Mouse (Mus musculus) MEL (cell line): ENCODE measurements around the gene Tex9.
A peak's percentile ranks its signal among the peaks of the same experiment; 100 is the strongest.

Experiments
- CTCF ChIP-seq, 3 experiments: IDR thresholded peaks in 2 of 3; conservative IDR thresholded peaks in 1 of 3; 2 replicates each; pipeline ENCODE4 v1.5.1; 2011 to 2012; ENCODE audit warnings: low read length in 3 of 3, low read depth in 2 of 3, mild to moderate bottlenecking in 2 of 3, improper control_type of control experiment in 1 of 3, inconsistent platforms in 1 of 3, mixed read lengths in 1 of 3, moderate library complexity in 1 of 3; ENCODE audit not compliant: control insufficient read depth in 1 of 3, insufficient read depth in 1 of 3, poor library complexity in 1 of 3, severe bottlenecking in 1 of 3
- EP300 ChIP-seq, 2 experiments: IDR thresholded peaks; 2 replicates each; pipeline ENCODE4 v1.6.1; 2011; ENCODE audit warnings: improper control_type of control experiment in 2 of 2, low read length in 2 of 2, low read depth in 1 of 2, mild to moderate bottlenecking in 1 of 2
- GATA1 ChIP-seq: IDR thresholded peaks from 2 replicates; pipeline ENCODE4 v1.6.1; 2011; ENCODE audit warnings: low read depth, low read length, improper control_type of control experiment
- JUND ChIP-seq: IDR thresholded peaks from 2 replicates; pipeline ENCODE4 v1.6.1; 2011; ENCODE audit warnings: low read depth, mild to moderate bottlenecking, improper control_type of control experiment, low read length
- MAFK ChIP-seq: IDR thresholded peaks from 2 replicates; pipeline ENCODE4 v1.6.1; 2011; ENCODE audit warnings: low read depth, mild to moderate bottlenecking, low read length, improper control_type of control experiment, borderline replicate concordance
- MAX ChIP-seq: IDR thresholded peaks from 2 replicates; pipeline ENCODE4 v1.6.1; 2011; ENCODE audit warnings: low read length, improper control_type of control experiment
- POLR2A ChIP-seq, 2 experiments: IDR thresholded peaks; 2 replicates each; pipeline ENCODE4 v1.6.1; 2011 to 2012; ENCODE audit warnings: low read length in 2 of 2, mild to moderate bottlenecking in 2 of 2, control low read depth in 1 of 2, improper control_type of control experiment in 1 of 2, low read depth in 1 of 2, moderate library complexity in 1 of 2; ENCODE audit not compliant: control insufficient read depth in 1 of 2, insufficient read depth in 1 of 2, poor library complexity in 1 of 2
- SIN3A ChIP-seq: IDR thresholded peaks from 2 replicates; pipeline ENCODE4 v1.6.1; 2012; ENCODE audit warnings: low read length, improper control_type of control experiment, inconsistent platforms
- TBP ChIP-seq: IDR thresholded peaks from 2 replicates; pipeline ENCODE4 v1.8.0; 2011; ENCODE audit warnings: low read depth, low read length, improper control_type of control experiment
- UBTF ChIP-seq: IDR thresholded peaks from 2 replicates; pipeline ENCODE4 v1.6.1; 2012; ENCODE audit warnings: low read depth, mild to moderate bottlenecking, inconsistent platforms, low read length, improper control_type of control experiment, moderate library complexity, borderline replicate concordance; ENCODE audit not compliant: insufficient read depth

DNA sequence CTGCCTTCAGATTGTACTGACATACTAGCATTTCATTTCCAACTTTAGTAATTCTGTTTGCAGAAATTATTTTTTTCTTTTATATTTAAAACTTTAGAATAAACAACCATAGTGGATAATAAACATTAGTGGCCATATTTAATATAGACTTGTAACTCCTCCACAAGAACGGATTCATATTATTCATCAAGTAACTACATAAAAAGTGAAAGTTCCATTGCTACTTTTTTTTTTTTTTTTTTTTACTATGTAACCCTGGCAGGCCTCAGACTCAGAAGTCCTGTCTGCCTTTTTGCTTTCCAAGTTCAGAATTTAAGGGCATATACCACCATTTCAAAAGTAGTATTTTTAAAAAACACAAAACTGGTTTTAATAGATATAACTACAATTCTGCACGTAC is 43.0 kb upstream of the Tex9 start:
- TF ChIP-seq MAFK (no peak), CTCF (IDR thresholded peaks at IDR 0.05 in 2 of 3, conservative IDR thresholded peaks at IDR 0.05 in 1 of 3; ENCODE audit: control insufficient read depth in 1 of 3, insufficient read depth in 1 of 3, low read depth in 2 of 3, low read length in 3 of 3, poor library complexity in 1 of 3, severe bottlenecking in 1 of 3) (no peak), MAX (no peak), JUND (no peak), POLR2A (IDR thresholded peaks at IDR 0.05; ENCODE audit: control insufficient read depth in 1 of 2, insufficient read depth in 1 of 2, low read depth in 1 of 2, low read length in 2 of 2, poor library complexity in 1 of 2) (no peak), EP300 (IDR thresholded peaks at IDR 0.05; ENCODE audit: low read depth in 1 of 2, low read length in 2 of 2) (no peak), GATA1 (no peak), TBP (no peak), SIN3A (0 out of 2 replicates have a peak, but pooled peaks have one; percentile 20), UBTF (no peak)
